Mouse (Mus musculus): ENCODE data around the gene Agtrap. TPM values are rescaled to one million over a fixed set of nuclear protein-coding genes. Genes with fewer than 3 reads are reported as not detected.

The Agtrap gene
- total RNA-seq, 2 experiments from 2014 or later, result 5.9 to 7.7 TPM

GRCm38 (mm10) chr4:148108565-148109100 is 20.8 kb upstream of the Agtrap start:
- intact Hi-C loops (cut with DNase I), result loop anchor here (10.0 kb wide), 1 partner anchor 326 kb away; no protein-coding TSS in a partner anchor
- DNase-seq (ENCODE audit: low spot score in 2 of 2), result no peak

- intact Hi-C loops (cut with DNase I), result loop anchor here (10.0 kb wide), 1 partner anchor 327 kb away; no protein-coding TSS in a partner anchor
- no peak for DNase-seq (ENCODE audit: low spot score in 2 of 2)
Measured at GRCm38 (mm10) chr4:148107621-148108291, 19.9 kb upstream of the Agtrap start.

- intact Hi-C loops (cut with DNase I), result loop anchor here (10.0 kb wide), 1 partner anchor 331 kb away; no protein-coding TSS in a partner anchor
- no peak for DNase-seq (ENCODE audit: low spot score in 2 of 2)
Measured at GRCm38 (mm10) chr4:148104146-148104545, 16.3 kb upstream of the Agtrap start.

- intact Hi-C loops (cut with DNase I), result loop anchor here (10.0 kb wide), 1 partner anchor 333 kb away; no protein-coding TSS in a partner anchor
- peak; percentile 55 to 64 for DNase-seq (ENCODE audit: low spot score in 2 of 2)
Measured at GRCm38 (mm10) chr4:148101801-148102527, 14.1 kb upstream of the Agtrap start.

- intact Hi-C loops (cut with DNase I), result no loop called here
- no peak for DNase-seq (ENCODE audit: low spot score in 2 of 2)
Measured at GRCm38 (mm10) chr4:148098666-148099065, 10.8 kb upstream of the Agtrap start.

- no peak for DNase-seq (ENCODE audit: low spot score in 2 of 2)
- intact Hi-C loops (cut with DNase I), result no loop called here
Measured at GRCm38 (mm10) chr4:148097936-148098335, 10.1 kb upstream of the Agtrap start.

- no peak for DNase-seq (ENCODE audit: low spot score in 2 of 2)
- intact Hi-C loops (cut with DNase I), result no loop called here
Measured at GRCm38 (mm10) chr4:148095081-148095480, 7.2 kb upstream of the Agtrap start.

- intact Hi-C loops (cut with DNase I), result no loop called here
- DNase-seq (ENCODE audit: low spot score in 2 of 2), result no peak
Measured at GRCm38 (mm10) chr4:148094161-148094560, 6.3 kb upstream of the Agtrap start.

- intact Hi-C loops (cut with DNase I), result no loop called here
- DNase-seq (ENCODE audit: low spot score in 2 of 2), result no peak
Measured at GRCm38 (mm10) chr4:148092551-148093271, 4.9 kb upstream of the Agtrap start.

GRCm38 (mm10) chr4:148091181-148091580 is 3.4 kb upstream of the Agtrap start:
- intact Hi-C loops (cut with DNase I), result no loop called here
- DNase-seq (ENCODE audit: low spot score in 2 of 2), result no peak

GRCm38 (mm10) chr4:148089166-148089565 is 1.3 kb upstream of the Agtrap start:
- intact Hi-C loops (cut with DNase I), result no loop called here
- DNase-seq (ENCODE audit: low spot score in 2 of 2), result no peak

GRCm38 (mm10) chr4:148087091-148087906 is 532 bp downstream of the Agtrap start:
- DNase-seq (ENCODE audit: low spot score in 2 of 2), result no peak
- intact Hi-C loops (cut with DNase I), result no loop called here

- intact Hi-C loops (cut with DNase I), result no loop called here
- DNase-seq (ENCODE audit: low spot score in 2 of 2), result no peak
Measured at GRCm38 (mm10) chr4:148085907-148086305, 1.9 kb downstream of the Agtrap start.

- DNase-seq (ENCODE audit: low spot score in 2 of 2), result no peak
- intact Hi-C loops (cut with DNase I), result no loop called here
Measured at GRCm38 (mm10) chr4:148085131-148085906, 2.5 kb downstream of the Agtrap start.

- no peak for DNase-seq (ENCODE audit: low spot score in 2 of 2)
- intact Hi-C loops (cut with DNase I), result no loop called here
Measured at GRCm38 (mm10) chr4:148084261-148084714, 3.5 kb downstream of the Agtrap start.

- intact Hi-C loops (cut with DNase I), result no loop called here
Measured at GRCm38 (mm10) chr4:148083176-148083899, 4.5 kb downstream of the Agtrap start.

GRCm38 (mm10) chr4:148082257-148083044 is 5.4 kb downstream of the Agtrap start:
- intact Hi-C loops (cut with DNase I), result no loop called here

More at GRCm38 (mm10) chr4:148083176-148083899, 4.5 kb downstream of the Agtrap start:
- DNase-seq (ENCODE audit: low spot score in 2 of 2), result no peak

More at GRCm38 (mm10) chr4:148082257-148083044, 5.4 kb downstream of the Agtrap start:
- DNase-seq (ENCODE audit: low spot score in 2 of 2), result no peak

Measured in left cerebral cortex, postnatal 36 days (tissue).